Mouse (Mus musculus): ENCODE results near the gene March4.

DNA sequence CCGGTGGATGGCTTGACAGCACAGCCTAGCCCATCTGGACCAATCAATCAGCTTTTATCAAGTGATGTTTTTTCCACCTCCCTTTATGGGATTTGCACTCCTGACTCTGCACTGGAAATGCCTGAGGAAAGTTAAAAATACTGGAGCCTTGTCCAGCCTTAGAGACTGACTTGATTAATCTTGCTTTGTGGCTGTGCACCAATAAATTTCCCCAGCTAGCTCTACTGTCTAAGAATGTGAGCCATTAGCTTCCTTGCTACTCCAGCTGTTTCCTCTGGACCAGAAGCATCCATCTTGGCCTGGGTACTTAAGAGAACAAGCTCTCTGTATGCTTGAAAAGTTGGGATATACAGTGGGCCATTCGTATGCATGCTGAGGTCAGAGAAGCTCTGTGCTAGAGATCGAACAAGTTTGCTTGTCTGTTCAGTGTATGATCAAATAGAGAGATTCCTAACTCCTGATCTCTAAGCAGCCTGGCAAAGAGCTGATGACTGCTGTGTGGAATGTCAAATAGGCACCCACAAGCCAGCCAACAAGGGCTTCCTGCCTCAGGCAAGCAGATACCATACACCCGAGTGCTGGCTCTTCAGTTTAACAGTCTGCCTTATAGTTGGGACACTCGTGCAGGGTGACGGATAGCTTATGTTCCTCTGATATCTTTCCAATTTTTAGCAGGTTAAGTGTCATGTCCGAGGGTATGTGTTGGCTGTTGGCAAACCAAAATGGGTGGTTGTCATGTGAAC is 25.8 kb downstream of the March4 start:
- TF ChIP-seq CTCF (conservative IDR thresholded peaks at IDR 0.05; ENCODE audit: insufficient read depth, insufficient read length, low read depth, low read length) (no peak), POLR2A (IDR thresholded peaks at IDR 0.05; ENCODE audit: low read depth, low read length) (no peak)
